Mouse (Mus musculus): ENCODE measurements at regions not wholly inside any gene's neighbourhood (a gene's known extent, or its start where the extent isn't known, plus 50 kb on each side); places are given as distances from the start of the nearest gene placed in this dataset.

DNA sequence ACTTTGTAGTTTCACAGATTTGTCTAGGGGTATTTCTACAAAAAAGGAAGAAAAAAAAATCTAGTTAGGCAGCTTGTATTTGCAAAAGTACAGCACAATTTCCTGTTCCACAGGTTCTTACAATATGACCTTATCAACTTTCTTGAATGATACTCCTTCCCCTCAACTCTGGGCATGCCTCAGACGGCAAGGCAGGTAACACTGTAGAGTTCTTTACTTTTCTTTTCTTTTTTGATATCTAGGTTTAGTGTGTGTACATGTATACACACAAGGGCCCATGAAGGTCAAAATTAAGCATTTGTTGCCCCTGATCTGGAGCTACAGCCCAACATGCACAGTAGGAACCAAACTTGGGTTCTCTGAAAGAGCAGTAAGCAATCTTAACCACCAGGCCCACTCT, 381.4 kb upstream of the Acvr2a start:
- TF ChIP-seq EP300 (IDR thresholded peaks at IDR 0.05; ENCODE audit: low read depth): no peak
- TF ChIP-seq CTCF (IDR thresholded peaks at IDR 0.05; ENCODE audit: low read depth): no peak

All from liver, postnatal 0 days (tissue).